Mouse (Mus musculus): ENCODE results near the gene Rpl22. TPM values are rescaled to one million over a fixed set of nuclear protein-coding genes. Genes with fewer than 3 reads are reported as not detected.
A peak's percentile ranks its signal among the peaks of the same experiment; 100 is the strongest.

Gene Rpl22
- polyA plus RNA-seq, 1 experiment: 82.5 TPM

DNA sequence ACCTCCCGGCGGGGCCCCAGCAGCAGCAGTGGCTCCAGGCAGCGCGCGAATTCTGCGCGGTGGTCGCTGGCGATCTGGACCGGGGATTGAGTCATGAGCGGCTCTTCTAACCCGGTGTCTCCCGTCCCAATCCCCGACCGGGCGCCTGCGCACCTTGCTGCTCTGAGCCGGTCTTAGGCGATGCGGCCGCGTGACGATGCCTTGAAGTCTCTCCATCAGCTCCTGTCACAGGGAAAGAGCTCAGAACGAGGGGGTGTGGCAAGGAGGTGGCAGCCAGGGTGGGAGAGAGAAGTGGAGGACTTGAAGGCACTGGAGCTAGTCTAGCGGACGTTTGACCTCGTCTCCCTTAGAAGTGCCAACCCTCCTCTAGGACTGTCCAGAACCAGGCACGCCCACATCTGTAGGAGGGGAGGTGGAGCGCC is 12.3 kb upstream of the Rpl22 start:
- peaks cover 44% of the 10 kb centered on the region for H3K4me1 ChIP-seq
- H3K4me3 ChIP-seq (replicated peaks): peak overlapping the region; percentile 89
- peaks cover 92% of the 10 kb centered on the region for H3K27me3 ChIP-seq (replicated peaks)
- H3K36me3 ChIP-seq (replicated peaks; ENCODE audit: low read length): peaks cover 10% of the 10 kb centered on the region
- TF ChIP-seq FLI1 (IDR thresholded peaks at IDR 0.05; ENCODE audit: low read length): no peak
- TF ChIP-seq GATA1 (IDR thresholded peaks at IDR 0.05; ENCODE audit: borderline replicate concordance, low read length): no peak
- peaks cover 6% of the 10 kb centered on the region for H3K9me3 ChIP-seq

GRCm38 (mm10) chr4:152313934-152314333 is 11.6 kb upstream of the Rpl22 start:
- Histone ChIP-seq H3K9me3 (peaks cover 6% of the 10 kb centered on the region), H3K4me3 (replicated peaks) (peak overlapping the region; percentile 89), H3K27me3 (replicated peaks) (peaks cover 97% of the 10 kb centered on the region), H3K4me1 (peaks cover 51% of the 10 kb centered on the region), H3K36me3 (replicated peaks; ENCODE audit: low read length) (peaks cover 4% of the 10 kb centered on the region)
- TF ChIP-seq GATA1 (IDR thresholded peaks at IDR 0.05; ENCODE audit: borderline replicate concordance, low read length) (no peak), FLI1 (IDR thresholded peaks at IDR 0.05; ENCODE audit: low read length) (no peak)

DNA sequence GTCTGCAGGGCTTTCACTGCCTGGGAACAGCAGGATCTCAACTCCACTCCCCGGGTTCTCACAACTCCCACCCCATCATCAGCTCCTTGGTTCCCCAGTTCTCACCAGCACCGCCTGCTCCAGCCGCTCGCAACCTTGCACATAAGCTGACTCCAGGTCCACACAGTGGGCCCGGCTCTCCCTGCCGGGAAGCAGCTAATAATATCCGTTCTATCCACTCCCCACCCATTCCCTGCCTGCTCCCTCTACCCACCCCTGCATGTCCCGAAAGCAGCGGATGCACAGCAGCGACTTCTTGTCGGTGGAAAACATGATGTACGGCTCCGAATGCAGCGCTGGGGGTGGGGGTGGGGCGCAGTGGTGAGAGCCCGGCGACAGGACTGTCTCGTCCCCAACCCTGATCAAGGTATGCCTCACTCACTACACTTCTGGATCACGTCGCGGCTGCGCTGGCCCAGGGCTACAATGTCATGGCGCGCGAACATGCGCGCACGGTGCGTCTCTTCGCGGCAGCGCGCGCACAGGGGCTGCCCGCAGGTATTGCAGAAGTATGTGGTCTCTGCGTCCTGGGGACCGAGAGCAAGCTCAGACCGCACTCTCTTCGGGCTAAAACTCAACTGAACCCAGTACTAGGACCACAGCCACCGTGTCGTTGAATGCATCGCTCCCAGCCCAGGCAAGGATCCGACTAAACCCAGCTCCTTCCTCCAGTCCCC is 9.9 kb upstream of the Rpl22 start:
- peaks cover 53% of the 10 kb centered on the region for H3K4me1 ChIP-seq
- H3K27me3 ChIP-seq (replicated peaks): peaks cover 80% of the 10 kb centered on the region
- TF ChIP-seq FLI1 (IDR thresholded peaks at IDR 0.05; ENCODE audit: low read length) (no peak), GATA1 (IDR thresholded peaks at IDR 0.05; ENCODE audit: borderline replicate concordance, low read length) (no peak)
- no peaks in the 10 kb centered on the region for H3K36me3 ChIP-seq (replicated peaks; ENCODE audit: low read length)
- H3K4me3 ChIP-seq (replicated peaks): peak overlapping the region; percentile 85
- H3K9me3 ChIP-seq: peaks cover 6% of the 10 kb centered on the region

DNA sequence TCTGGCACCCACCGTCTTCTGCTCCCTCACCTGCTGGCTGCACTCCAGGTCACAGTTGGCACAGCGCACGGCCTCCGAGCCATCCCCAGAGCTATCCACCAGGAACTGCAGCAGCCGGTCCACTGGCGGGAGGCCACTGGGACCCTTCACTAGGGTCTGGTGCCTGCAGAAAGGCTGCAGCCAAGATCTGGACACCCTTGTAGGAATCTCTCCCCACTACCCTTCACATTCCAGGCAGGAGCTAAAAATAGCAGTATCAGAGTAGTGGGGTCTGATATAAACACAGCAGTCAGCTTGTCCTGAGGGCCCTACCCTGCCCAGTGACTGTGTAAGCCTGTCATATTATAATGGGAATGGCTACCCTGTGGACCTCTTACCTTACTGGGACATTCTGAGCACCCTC is 7.9 kb upstream of the Rpl22 start:
- H3K4me3 ChIP-seq (replicated peaks): no peak overlapping the region
- TF ChIP-seq GATA1 (IDR thresholded peaks at IDR 0.05; ENCODE audit: borderline replicate concordance, low read length) (no peak), FLI1 (IDR thresholded peaks at IDR 0.05; ENCODE audit: low read length) (no peak)
- no peaks in the 10 kb centered on the region for H3K36me3 ChIP-seq (replicated peaks; ENCODE audit: low read length)
- H3K9me3 ChIP-seq: no peaks in the 10 kb centered on the region
- peaks cover 47% of the 10 kb centered on the region for H3K4me1 ChIP-seq
- peaks cover 67% of the 10 kb centered on the region for H3K27me3 ChIP-seq (replicated peaks)

- no peaks in the 10 kb centered on the region for H3K9me3 ChIP-seq
- no peak for TF ChIP-seq FLI1 (IDR thresholded peaks at IDR 0.05; ENCODE audit: low read length)
- TF ChIP-seq GATA1 (IDR thresholded peaks at IDR 0.05; ENCODE audit: borderline replicate concordance, low read length): no peak
- no peaks in the 10 kb centered on the region for H3K36me3 ChIP-seq (replicated peaks; ENCODE audit: low read length)
- H3K4me3 ChIP-seq (replicated peaks): peak within 1 kb of the TSS; percentile 91
- H3K27me3 ChIP-seq (replicated peaks): peaks cover 57% of the 10 kb centered on the region
- peaks cover 40% of the 10 kb centered on the region for H3K4me1 ChIP-seq
These were observed 6.9 kb upstream of the Rpl22 start, which contains the start of gene Rnf207 for GRCm38 (mm10) chr4:152318517-152319234. Rnf207 (minus strand) TSS chr4:152318993.

- Histone ChIP-seq H3K4me3 (replicated peaks) (no peak overlapping the region), H3K27me3 (replicated peaks) (peaks cover 30% of the 10 kb centered on the region), H3K9me3 (no peaks in the 10 kb centered on the region), H3K36me3 (replicated peaks; ENCODE audit: low read length) (no peaks in the 10 kb centered on the region), H3K4me1 (peaks cover 35% of the 10 kb centered on the region)
- no peak for TF ChIP-seq GATA1 (IDR thresholded peaks at IDR 0.05; ENCODE audit: borderline replicate concordance, low read length)
- no peak for TF ChIP-seq FLI1 (IDR thresholded peaks at IDR 0.05; ENCODE audit: low read length)
These were observed 4.1 kb upstream of the Rpl22 start for GRCm38 (mm10) chr4:152321464-152321863.

GRCm38 (mm10) chr4:152324641-152325562 is 640 bp upstream of the Rpl22 start:
- TF ChIP-seq GATA1 (IDR thresholded peaks at IDR 0.05; ENCODE audit: borderline replicate concordance, low read length): no peak
- TF ChIP-seq FLI1 (IDR thresholded peaks at IDR 0.05; ENCODE audit: low read length): no peak
- peaks cover 7% of the 10 kb centered on the region for H3K27me3 ChIP-seq (replicated peaks)

GRCm38 (mm10) chr4:152326543-152326942 is 1.0 kb downstream of the Rpl22 start:
- TF ChIP-seq GATA1 (IDR thresholded peaks at IDR 0.05; ENCODE audit: borderline replicate concordance, low read length) (no peak), FLI1 (IDR thresholded peaks at IDR 0.05; ENCODE audit: low read length) (no peak)
- no peaks in the 10 kb centered on the region for H3K9me3 ChIP-seq
- peaks cover 4% of the 10 kb centered on the region for H3K27me3 ChIP-seq (replicated peaks)
- peaks cover 40% of the 10 kb centered on the region for H3K36me3 ChIP-seq (replicated peaks; ENCODE audit: low read length)
- H3K4me3 ChIP-seq (replicated peaks): peak overlapping the region; percentile 97
- H3K4me1 ChIP-seq: peaks cover 62% of the 10 kb centered on the region

More at GRCm38 (mm10) chr4:152324641-152325562, 640 bp upstream of the Rpl22 start:
- Histone ChIP-seq H3K36me3 (replicated peaks; ENCODE audit: low read length) (peaks cover 23% of the 10 kb centered on the region), H3K4me3 (replicated peaks) (peak overlapping the region; percentile 97), H3K9me3 (no peaks in the 10 kb centered on the region), H3K4me1 (peaks cover 50% of the 10 kb centered on the region)

DNA sequence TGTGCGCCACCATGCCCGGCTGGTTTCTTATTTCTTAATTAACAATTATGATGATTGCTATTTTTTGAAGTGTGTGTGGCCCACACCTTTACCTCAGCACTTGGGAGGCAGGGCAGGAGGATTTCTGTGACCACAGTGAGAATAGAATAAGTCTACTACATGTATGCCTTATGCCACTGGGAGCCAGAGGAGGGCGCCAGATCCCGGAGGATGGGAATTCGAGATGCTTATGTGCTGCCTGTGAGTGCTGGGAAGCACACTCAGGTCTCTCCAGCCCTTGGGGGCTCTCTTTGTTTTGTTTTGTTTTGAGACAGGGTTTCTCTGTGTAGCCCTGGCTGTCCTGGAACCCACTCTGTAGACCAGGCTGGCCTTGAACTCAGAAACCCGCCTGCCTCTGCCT is 3.1 kb downstream of the Rpl22 start:
- Histone ChIP-seq H3K4me3 (replicated peaks) (no peak overlapping the region), H3K4me1 (peaks cover 66% of the 10 kb centered on the region), H3K9me3 (no peaks in the 10 kb centered on the region), H3K27me3 (replicated peaks) (no peaks in the 10 kb centered on the region), H3K36me3 (replicated peaks; ENCODE audit: low read length) (peaks cover 61% of the 10 kb centered on the region)
- no peak for TF ChIP-seq GATA1 (IDR thresholded peaks at IDR 0.05; ENCODE audit: borderline replicate concordance, low read length)
- no peak for TF ChIP-seq FLI1 (IDR thresholded peaks at IDR 0.05; ENCODE audit: low read length)
